Mouse (Mus musculus) thymus, postnatal 36 days (tissue): ENCODE results near the gene Fermt1.

Experiments used
- DNase-seq, 2 experiments: peaks; one replicate each; pipeline ENCODE4 v3.0.0; 2022; ENCODE audit warnings: mixed read lengths in 2 of 2

Gene Fermt1

GRCm38 (mm10) chr2:132945326-132946207 is at the start of gene Fermt1:
Gene Fermt1 (minus strand): TSS chr2:132945906.
- no peak for DNase-seq

DNA sequence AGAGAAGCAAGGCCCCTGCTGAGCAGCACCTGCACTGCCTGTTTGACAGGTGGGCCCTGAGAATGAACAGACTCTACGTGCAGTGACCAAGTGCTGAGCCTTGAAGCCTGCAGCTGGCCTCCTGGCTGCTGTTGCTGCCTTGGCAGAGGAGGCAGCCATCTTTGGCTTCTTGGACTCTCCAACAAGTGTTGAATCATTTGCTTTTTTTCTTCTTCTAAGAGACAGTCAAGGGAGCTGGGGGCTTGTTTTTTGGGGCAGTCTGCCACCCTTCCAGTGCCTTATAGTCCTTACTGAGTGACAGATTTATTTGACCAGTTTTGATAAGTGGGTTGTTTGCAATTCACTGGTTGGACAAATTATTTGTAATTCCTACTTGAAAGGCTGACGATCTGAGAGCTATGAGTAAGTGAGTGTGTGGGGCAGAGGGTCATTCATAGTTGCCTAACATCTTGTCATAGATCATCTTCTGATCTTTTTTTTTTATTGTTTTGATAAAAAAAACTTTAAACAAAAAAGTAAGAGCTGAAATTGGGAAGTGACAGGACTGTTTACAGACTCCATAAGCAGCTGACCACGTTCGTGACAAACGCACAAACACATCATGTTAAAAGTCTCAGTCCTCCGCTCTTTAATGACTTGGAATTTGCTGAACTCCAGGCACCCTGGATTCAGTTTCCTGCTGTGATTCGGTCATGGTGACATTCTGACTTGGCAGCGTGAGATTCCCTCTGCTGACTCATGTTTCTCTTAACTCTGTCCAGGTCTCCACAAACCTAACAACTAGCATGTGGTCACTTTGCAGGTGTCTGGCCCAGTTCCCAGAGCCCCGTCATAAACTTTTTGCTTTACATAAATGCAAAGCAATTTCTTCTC is 47.2 kb upstream of the Fermt1 start:
- DNase-seq, result no peak

DNA sequence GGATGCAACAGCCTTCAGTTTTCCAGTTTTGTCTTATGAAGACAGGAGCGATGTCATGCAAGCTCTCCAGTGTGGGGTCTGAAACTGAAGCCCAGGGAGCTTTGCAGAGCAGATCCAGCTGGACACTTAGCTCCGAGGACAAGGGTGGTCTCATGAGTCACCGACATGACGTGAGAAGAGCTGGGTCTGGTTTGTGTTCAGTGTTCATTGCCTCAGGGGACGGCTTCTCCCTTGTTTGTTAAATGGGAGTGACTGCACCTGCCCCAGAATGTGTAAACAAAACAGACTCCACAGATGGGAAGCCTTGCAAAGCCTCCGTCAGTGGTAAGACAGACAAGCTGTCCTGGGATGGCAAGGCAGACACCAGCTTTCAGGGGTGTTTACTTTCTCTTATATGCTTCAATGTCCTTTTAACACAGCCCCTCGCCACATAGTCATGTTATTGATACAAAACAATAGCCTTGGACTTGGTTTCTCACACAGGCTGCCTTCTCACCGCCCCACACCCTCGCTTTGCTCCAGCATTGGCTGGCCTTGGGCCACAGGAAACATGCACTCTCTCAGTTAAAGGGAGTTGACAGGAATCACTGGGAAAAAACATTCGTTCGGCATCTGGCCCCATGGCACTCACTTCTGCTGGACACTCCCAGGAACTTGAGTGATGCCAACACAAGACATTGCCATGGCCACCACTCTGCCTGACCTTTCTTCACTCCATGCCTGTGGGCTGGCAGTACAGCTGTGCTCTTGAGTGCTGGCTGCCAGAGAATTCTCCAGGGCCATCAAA is 44.3 kb upstream of the Fermt1 start:
- no peak for DNase-seq

- no peak for DNase-seq
These were observed 27.6 kb upstream of the Fermt1 start for GRCm38 (mm10) chr2:132973346-132973745.

DNA sequence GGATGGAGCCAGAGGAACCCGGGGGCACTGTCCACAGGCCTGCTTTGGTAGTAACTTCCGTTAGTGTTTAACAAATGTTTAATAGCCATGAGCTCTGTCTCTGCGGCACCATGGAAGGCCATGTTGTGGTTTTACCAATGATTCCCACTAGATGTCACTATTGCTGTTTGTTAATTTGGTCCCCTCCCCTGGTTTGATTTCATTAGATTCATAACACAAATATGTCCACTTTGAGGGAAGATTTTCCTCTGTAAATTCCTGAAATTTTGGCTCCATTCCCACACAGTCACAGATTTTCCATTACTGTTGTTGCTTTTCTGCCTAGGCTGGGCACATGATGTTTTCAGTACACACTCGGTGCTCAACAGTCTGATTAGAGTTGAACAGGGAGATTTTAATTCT is 25.1 kb upstream of the Fermt1 start:
- no peak for DNase-seq

- no peak for DNase-seq
These were observed 12.1 kb upstream of the Fermt1 start for GRCm38 (mm10) chr2:132957786-132958185.

DNA sequence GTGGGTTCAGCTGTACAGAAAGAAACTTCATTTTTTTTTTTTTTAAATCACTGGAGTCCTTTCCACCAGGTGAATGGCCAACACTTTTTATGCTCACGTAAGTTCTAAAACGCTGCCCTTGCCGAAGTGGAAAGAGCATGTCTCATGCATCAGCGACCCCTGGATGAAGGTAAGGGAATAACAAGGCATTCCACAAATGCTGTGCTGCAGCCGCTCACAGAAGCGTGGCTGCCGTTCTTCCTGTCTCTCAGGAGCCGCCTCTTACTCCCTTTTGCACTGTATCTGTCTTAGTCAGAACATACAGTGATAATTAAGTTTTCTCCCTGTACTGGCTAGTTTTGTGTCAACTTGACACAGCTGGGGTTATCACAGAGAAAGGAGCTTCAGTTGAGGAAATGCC is 6.5 kb upstream of the Fermt1 start:
- no peak for DNase-seq

DNA sequence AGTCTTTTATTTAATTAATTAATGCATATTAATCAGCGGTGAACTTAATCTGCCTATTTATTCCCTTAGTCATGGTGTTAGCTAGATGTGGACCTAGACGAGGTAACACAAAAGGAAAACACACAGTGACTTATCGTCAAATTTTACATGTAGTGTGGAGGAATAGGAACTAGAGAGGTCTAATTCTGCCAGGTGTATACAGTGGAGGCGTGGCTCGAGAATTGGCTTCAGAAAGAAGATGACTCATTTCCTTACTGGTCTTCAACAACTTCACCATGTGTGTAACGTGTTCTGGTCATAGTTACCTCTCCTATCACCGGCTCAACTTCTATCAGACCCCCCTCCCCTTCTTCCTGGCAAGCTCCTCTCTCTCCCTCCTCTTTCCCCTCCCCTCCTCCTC is 2.5 kb upstream of the Fermt1 start:
- DNase-seq, result no peak

DNA sequence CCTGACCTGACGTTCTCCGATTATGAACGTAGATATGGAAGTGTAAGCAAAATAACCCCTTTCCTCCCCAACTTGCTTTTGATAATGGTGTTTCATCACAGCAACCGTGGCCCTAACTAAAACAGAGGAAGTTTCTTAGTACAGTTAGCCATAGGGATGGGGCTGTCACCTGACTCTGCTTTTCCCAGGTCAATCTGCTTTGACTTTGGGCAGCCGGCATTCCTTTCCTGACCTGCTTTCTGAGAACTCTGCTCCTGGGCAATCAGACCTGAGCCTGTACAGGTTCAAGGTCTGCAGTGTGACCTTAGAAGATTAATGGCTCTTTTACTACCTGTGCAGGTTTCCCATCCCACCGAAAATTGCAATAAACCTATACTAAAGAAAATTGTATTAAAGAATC is 1.3 kb upstream of the Fermt1 start:
- no peak for DNase-seq

GRCm38 (mm10) chr2:132944711-132945325 is 888 bp downstream of the Fermt1 start:
- no peak for DNase-seq

GRCm38 (mm10) chr2:132943997-132944396 is 1.7 kb downstream of the Fermt1 start:
- no peak for DNase-seq

GRCm38 (mm10) chr2:132943596-132943995 is 2.1 kb downstream of the Fermt1 start:
- no peak for DNase-seq

DNA sequence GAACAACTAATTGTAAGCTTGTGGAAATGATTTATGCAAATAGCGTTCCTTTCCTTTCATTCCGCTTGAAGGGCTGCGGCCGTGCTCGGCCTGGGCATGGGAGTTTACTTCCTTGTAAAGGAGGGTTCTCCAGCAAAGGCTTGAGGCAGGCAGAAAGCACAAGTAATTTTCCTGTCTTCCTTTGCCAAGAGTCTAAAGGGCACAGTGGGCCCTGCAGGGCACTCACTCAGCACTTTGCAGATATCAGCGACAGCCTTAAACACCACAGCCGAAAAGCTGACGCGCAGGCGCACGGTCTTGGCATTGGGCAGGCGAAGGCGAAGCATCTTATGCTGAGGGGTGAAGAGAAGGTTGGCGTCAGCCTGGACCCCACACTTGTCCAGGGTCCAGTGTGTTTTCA is 6.7 kb downstream of the Fermt1 start:
- no peak for DNase-seq

- no peak for DNase-seq
These were observed 9.5 kb downstream of the Fermt1 start for GRCm38 (mm10) chr2:132936176-132936575.

DNA sequence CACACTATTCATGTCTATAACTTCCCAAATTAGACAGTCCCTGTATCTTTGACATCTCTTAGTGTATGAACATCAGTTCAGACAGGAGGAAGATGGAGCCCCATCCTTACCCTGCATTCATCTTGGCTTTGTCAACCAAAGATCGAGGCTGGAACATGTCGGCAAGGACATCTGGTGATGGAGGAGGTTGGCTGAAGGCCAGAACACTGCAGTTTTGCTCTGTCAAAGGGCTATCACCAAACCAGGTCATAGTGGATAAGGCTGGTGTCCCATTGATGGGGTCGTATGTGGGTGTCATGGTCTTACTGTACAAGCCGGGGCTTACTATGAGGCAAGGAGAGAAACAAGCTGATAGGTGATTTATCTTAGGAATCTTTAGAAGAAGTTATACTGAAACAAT is 11.0 kb downstream of the Fermt1 start:
- no peak for DNase-seq

DNA sequence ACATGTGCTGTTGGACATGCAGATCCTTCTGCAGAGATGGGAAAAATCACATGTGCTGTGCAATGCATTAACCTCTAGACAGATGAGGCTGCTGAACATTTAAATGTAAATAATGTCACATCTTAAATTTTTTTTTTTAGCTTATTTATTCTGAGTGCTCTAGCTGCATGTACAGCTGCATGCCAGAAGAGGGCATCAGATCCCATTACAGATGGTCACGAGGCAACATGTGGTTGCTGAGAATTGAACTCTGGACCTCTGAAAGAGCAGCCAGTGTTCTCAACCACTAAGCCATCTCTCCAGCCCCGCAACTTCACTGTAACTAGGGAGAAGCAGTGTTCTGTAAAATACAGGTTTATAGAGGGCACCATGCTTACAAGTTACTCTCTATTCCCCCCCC is 11.6 kb downstream of the Fermt1 start:
- DNase-seq, result no peak

GRCm38 (mm10) chr2:132928999-132929398 is 16.7 kb downstream of the Fermt1 start:
- DNase-seq, result no peak

GRCm38 (mm10) chr2:132927871-132928270 is 17.8 kb downstream of the Fermt1 start:
- DNase-seq, result no peak

- no peak for DNase-seq
These were observed 18.4 kb downstream of the Fermt1 start for GRCm38 (mm10) chr2:132927298-132927697.

- DNase-seq, result no peak
These were observed 22.2 kb downstream of the Fermt1 start for GRCm38 (mm10) chr2:132923290-132924085.

DNA sequence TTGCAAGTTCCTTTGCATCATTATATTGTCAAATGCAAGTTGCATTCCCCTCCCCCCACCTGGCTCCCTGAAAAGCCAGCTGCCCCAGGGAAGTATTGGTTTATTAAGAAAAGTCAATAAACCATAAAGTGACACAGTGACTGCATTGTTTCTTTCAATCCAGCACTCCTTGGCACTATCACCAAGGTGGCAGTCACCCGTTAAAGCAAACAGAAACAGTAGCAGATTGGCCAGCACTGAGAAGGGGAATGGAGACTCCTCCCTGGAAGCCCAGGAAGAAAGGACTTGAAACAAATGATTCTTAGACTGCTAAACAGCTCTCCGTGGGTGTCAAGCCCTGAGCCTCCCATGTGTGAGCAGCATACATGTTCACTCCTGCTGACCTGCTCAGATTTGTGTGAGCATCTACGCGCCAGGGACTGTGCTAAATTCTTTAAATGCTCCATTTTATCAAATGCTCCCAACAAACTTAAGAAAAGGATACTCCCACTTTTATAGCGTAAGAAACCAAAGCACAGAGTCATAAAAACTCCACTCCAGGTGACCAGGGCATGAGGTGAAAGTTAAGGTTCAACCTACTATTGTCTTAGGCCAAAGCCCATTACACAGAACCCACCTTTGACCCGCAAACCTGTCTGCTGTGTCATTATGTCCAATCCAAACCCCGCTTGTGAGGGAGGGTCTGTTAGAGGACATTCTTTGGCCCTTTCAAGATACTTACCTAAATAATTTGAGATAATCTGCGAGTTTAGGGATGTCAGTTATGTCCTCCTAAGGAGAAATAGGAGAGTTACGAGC is 23.4 kb downstream of the Fermt1 start:
- DNase-seq, result no peak
